Mouse (Mus musculus) C2C12 (cell line): Measurements from ENCODE around the gene Irf3. TPM values are rescaled to one million over a fixed set of nuclear protein-coding genes. Genes with fewer than 3 reads are reported as not detected.

Experiments used
- H3K27me3 ChIP-seq: one replicate; pipeline ENCODE4 v1.6.1; 2011; ENCODE audit not compliant: control insufficient read depth, insufficient read depth, insufficient read length
- H3K36me3 ChIP-seq: one replicate; pipeline ENCODE4 v1.6.1; 2011; ENCODE audit not compliant: control insufficient read depth, insufficient read depth
- H3K4me3 ChIP-seq: one replicate; pipeline ENCODE4 v1.5.1; 2011; ENCODE audit warnings: mild to moderate bottlenecking, control low read depth; ENCODE audit not compliant: poor library complexity, insufficient read depth, severe bottlenecking
- H3K79me2 ChIP-seq: one replicate; pipeline ENCODE4 v1.6.1; 2011; ENCODE audit not compliant: control insufficient read depth, insufficient read depth
- H3K79me3 ChIP-seq: one replicate; pipeline ENCODE4 v1.6.1; 2011; ENCODE audit warnings: low read depth, control low read depth
- H3ac ChIP-seq: one replicate; pipeline ENCODE3; 2011; ENCODE audit warnings: low read depth; ENCODE audit not compliant: control insufficient read depth, insufficient read length
- CEBPB ChIP-seq: IDR thresholded peaks from one replicate; pipeline ENCODE4 v1.6.1; 2011; ENCODE audit warnings: low read depth, mild to moderate bottlenecking, control low read depth, moderate library complexity
- CTCF ChIP-seq: IDR thresholded peaks from one replicate; pipeline ENCODE4 v1.5.1; 2011; ENCODE audit not compliant: control insufficient read depth, insufficient read depth, insufficient read length
- FOSL1 ChIP-seq: IDR thresholded peaks from one replicate; pipeline ENCODE4 v1.8.0; 2011; ENCODE audit warnings: mild to moderate bottlenecking, low read length; ENCODE audit not compliant: poor library complexity, insufficient read depth, severe bottlenecking
- MAX ChIP-seq: IDR thresholded peaks from one replicate; pipeline ENCODE4 v1.6.1; 2011; ENCODE audit warnings: mild to moderate bottlenecking, control low read depth
- MYOD1 ChIP-seq: IDR thresholded peaks from one replicate; pipeline ENCODE4 v1.6.1; 2011; ENCODE audit warnings: low read depth; ENCODE audit not compliant: control insufficient read depth, insufficient read length
- MYOG ChIP-seq: IDR thresholded peaks from one replicate; pipeline ENCODE4 v1.6.1; 2011; ENCODE audit not compliant: control insufficient read depth, insufficient read length; ENCODE audit errors: extremely low read depth
- USF1 ChIP-seq: IDR thresholded peaks from one replicate; pipeline ENCODE4 v1.6.1; 2011; ENCODE audit warnings: low read depth, mild to moderate bottlenecking, control low read depth, moderate library complexity
- polyA plus RNA-seq: library from polyadenylated mRNA; unstranded; fragments of >200 nt; fragmentation: generic; extraction: Trizol; gene quantifications from one replicate; pipeline ENCODE4 v1.2.1, GENCODE M21; 2012; ENCODE audit warnings: missing spikeins

The Irf3 gene
- polyA plus RNA-seq, 1 experiment, result 43.7 TPM

GRCm38 (mm10) chr7:45006503-45006902 is 9.1 kb downstream of the Irf3 start:
- H3ac ChIP-seq, result no peak overlapping the region
- no peaks in the 10 kb centered on the region for H3K27me3 ChIP-seq
- H3K36me3 ChIP-seq, result peaks cover 42% of the 10 kb centered on the region
- TF ChIP-seq MAX, result no peak
- H3K4me3 ChIP-seq, result no peak overlapping the region
- peaks cover 7% of the 10 kb centered on the region for H3K79me3 ChIP-seq
- peaks cover 35% of the 10 kb centered on the region for H3K79me2 ChIP-seq

- TF ChIP-seq MAX (no peak), MYOD1 (no peak), FOSL1 (no peak), USF1 (no peak), CTCF (no peak), MYOG (no peak), CEBPB (no peak)
- peaks cover 35% of the 10 kb centered on the region for H3K79me2 ChIP-seq
- no peak overlapping the region for H3K4me3 ChIP-seq
- H3K27me3 ChIP-seq, result no peaks in the 10 kb centered on the region
- H3ac ChIP-seq, result no peak overlapping the region
- H3K79me3 ChIP-seq, result peaks cover 9% of the 10 kb centered on the region
- H3K36me3 ChIP-seq, result peaks cover 42% of the 10 kb centered on the region
Measured at GRCm38 (mm10) chr7:45007141-45007540, 9.7 kb downstream of the Irf3 start.

GRCm38 (mm10) chr7:45007846-45008245 is 10.4 kb downstream of the Irf3 start:
- no peak overlapping the region for H3ac ChIP-seq
- peaks cover 13% of the 10 kb centered on the region for H3K79me3 ChIP-seq
- no peaks in the 10 kb centered on the region for H3K27me3 ChIP-seq
- H3K79me2 ChIP-seq, result peaks cover 41% of the 10 kb centered on the region
- H3K36me3 ChIP-seq, result peaks cover 47% of the 10 kb centered on the region
- no peak overlapping the region for H3K4me3 ChIP-seq
- no peak for TF ChIP-seq USF1
- no peak for TF ChIP-seq CEBPB
- no peak for TF ChIP-seq FOSL1
- no peak for TF ChIP-seq MYOD1
- TF ChIP-seq MYOG, result no peak
- TF ChIP-seq MAX, result no peak
- no peak for TF ChIP-seq CTCF

GRCm38 (mm10) chr7:45008411-45008810 is 11.0 kb downstream of the Irf3 start:
- peaks cover 18% of the 10 kb centered on the region for H3K79me3 ChIP-seq
- no peak overlapping the region for H3K4me3 ChIP-seq
- peaks cover 47% of the 10 kb centered on the region for H3K79me2 ChIP-seq
- H3K36me3 ChIP-seq, result peaks cover 46% of the 10 kb centered on the region
- no peak overlapping the region for H3ac ChIP-seq
- H3K27me3 ChIP-seq, result no peaks in the 10 kb centered on the region
- TF ChIP-seq MYOG (no peak), USF1 (no peak), MYOD1 (no peak), CEBPB (no peak), FOSL1 (no peak), MAX (no peak), CTCF (no peak)

- no peak overlapping the region for H3K4me3 ChIP-seq
- H3ac ChIP-seq, result no peak overlapping the region
- TF ChIP-seq MYOD1 (no peak), MYOG (no peak), MAX (no peak), USF1 (no peak), CEBPB (no peak), FOSL1 (no peak), CTCF (no peak)
- peaks cover 36% of the 10 kb centered on the region for H3K79me3 ChIP-seq
- H3K36me3 ChIP-seq, result peaks cover 34% of the 10 kb centered on the region
- H3K27me3 ChIP-seq, result no peaks in the 10 kb centered on the region
- H3K79me2 ChIP-seq, result peaks cover 63% of the 10 kb centered on the region
Measured at GRCm38 (mm10) chr7:45012011-45012410, 14.6 kb downstream of the Irf3 start.

- H3K79me2 ChIP-seq, result peaks cover 63% of the 10 kb centered on the region
- no peak overlapping the region for H3K4me3 ChIP-seq
- TF ChIP-seq MYOG (no peak), FOSL1 (no peak), MAX (no peak), CTCF (no peak), USF1 (no peak), CEBPB (no peak), MYOD1 (no peak)
- no peaks in the 10 kb centered on the region for H3K27me3 ChIP-seq
- H3ac ChIP-seq, result no peak overlapping the region
- H3K36me3 ChIP-seq, result peaks cover 34% of the 10 kb centered on the region
- peaks cover 36% of the 10 kb centered on the region for H3K79me3 ChIP-seq
Measured at GRCm38 (mm10) chr7:45012824-45013223, 15.4 kb downstream of the Irf3 start.
